Mouse (Mus musculus) inflammation-experienced regulatory T-cells, adult 6 months (primary cell): ENCODE results near the gene Gdf9. TPM values are rescaled to one million over a fixed set of nuclear protein-coding genes. Genes with fewer than 3 reads are reported as not detected.

Source experiments
- ATAC-seq: one replicate; pipeline ENCODE4 v1.8.0; 2017
- polyA plus RNA-seq, 3 experiments: library from polyadenylated mRNA; unstranded; fragments of 100-300 nt; shearing (Covaris generic); gene quantifications; one replicate each; pipeline ENCODE4 v1.2.1; 2017

The Gdf9 gene
- polyA plus RNA-seq, 3 experiments from 2014 or later: not detected

DNA sequence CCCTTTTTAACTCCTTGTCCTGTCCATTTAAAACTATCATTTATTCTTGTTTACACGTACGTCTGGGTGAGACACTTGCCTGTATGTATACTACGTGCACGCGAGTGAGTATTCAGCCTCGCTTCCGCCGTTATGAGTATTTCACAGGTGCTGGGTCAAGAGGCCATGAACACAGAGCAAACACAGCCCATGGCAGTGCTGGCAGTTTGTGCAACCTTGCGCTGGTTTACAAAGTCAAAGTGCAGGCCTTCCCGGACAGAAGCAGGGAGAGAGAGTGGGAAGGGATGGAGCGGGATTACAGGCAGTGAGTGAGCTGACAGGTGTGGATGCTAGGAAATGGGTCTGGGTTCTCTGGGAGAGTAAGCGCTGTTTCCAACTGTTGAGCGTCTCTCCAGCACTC, 15.4 kb downstream of the Gdf9 start:
- ATAC-seq: no peak

DNA sequence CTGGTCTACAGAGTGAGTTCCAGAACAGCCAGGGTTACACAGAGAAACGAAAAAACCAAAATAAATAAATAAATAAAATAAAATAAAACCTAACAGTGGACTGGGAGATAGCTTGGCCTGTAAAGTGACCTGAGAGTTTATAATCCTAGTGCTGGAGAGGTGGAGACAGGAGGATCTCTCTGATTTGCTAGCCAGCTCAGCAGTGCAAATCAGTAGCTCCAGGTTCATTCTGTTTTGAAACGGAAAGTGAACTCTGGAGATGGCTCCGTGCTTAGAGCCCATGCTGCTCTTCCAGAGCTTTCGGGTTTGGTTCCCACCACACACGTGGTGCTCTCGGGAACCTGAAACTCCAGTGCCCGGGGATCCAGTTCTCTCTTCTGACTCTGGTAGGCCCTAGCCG, 17.2 kb downstream of the Gdf9 start:
- no peak for ATAC-seq

DNA sequence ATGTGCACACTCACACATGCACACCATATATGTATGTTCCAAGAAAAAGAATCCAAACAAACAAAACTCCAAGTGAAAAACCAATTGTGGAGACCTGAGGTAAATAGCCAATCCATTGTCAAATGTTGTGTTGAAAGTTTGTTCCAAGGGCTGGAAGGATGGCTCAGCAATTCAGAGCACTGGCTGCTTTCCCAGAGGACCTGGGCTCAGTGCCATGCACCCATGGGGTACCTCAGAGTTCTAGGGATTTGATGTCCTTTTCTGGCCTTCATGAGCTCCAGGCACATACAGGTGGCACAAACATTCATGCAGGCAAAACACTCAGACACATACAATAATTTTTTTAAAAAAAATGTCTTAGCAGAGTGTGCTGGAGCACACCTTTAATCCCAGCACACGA, 17.7 kb downstream of the Gdf9 start:
- no peak for ATAC-seq

DNA sequence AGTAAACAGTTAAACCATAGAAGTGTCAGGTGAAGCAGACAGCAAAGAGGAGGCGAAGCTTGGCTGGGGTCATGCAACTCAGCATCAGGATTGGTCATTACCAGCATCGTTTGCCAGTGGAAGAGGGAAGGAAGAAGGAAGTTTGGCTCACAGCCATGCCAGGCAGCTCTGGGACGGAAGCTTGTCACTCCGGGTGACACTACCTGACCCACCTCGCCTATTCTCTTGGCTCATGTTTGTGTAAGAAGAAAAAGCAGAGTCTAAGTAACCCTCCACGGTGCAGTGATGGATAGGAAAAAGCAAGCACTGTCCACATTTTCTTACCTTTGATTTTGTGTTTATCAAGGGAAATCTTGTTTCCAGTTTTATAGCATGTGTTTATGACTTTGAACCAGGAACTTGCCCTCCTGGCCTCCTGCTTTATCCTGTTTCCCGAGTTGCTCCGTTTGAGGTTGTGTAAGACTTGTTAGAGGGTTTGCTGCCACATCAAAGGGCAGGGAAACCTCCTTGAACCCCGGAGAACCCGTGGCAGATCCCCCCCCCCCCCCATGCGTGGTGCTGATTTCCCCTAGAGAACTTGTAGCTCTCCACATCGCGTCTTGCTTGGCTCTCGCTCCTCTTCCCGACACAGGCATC, 19.4 kb downstream of the Gdf9 start:
- no peak for ATAC-seq

DNA sequence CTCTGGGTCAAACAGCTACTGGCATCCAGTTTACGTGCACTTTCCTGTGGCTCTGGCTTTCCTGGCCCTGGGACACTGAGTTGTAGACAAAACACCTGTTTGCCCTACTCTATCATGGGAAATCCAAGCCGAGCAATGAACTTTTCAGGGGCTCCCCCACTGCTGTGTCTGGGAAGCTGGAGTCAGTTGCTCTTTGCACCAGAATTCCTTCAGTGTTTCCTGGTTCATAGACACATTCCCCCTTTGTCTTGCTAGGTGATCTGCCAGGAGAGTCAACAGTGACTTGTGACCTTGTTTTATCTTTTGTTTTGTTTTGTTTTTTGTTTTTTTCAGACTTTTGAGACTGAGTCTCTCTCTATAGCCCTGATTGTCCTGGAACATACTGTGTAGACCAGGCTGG, 20.5 kb downstream of the Gdf9 start:
- no peak for ATAC-seq

DNA sequence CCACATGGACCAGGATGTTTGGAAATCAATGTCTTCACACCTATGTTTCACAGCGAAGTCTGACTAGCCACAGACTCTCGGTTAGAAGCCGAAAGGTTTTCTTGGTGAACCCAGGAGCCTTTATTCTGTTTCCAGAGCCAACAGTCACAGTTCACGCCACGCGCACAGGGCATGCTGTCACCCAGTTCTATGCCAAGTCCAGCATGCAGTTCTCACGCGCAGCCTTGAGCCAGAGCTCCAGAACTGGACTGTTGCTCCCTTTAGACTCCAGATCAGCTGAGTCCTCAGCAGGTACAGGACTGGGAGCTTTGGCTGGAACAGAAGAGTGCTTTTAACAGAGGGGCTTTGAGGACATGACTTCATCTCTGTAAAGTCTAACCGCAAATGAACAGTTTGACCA, 21.6 kb downstream of the Gdf9 start:
- no peak for ATAC-seq

DNA sequence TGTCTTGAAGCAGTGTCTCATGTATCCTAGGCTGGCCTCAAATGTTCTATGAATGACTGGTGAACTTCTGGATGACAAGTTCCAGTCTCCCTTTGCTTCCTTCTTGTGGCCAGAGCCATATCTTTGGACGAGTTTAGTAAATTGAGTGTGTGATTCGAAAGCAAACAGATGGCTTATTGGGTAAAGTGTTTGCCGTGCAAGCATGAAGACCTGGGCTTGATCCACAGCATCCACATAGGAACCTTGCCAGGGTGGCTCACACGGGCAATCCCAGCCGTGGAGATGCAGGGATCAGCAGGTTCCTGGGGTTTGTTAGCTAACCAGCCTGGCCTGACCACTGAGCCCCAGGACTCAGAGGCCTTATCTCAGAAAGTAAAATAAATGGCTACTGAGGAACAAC, 22.2 kb downstream of the Gdf9 start:
- ATAC-seq: no peak

DNA sequence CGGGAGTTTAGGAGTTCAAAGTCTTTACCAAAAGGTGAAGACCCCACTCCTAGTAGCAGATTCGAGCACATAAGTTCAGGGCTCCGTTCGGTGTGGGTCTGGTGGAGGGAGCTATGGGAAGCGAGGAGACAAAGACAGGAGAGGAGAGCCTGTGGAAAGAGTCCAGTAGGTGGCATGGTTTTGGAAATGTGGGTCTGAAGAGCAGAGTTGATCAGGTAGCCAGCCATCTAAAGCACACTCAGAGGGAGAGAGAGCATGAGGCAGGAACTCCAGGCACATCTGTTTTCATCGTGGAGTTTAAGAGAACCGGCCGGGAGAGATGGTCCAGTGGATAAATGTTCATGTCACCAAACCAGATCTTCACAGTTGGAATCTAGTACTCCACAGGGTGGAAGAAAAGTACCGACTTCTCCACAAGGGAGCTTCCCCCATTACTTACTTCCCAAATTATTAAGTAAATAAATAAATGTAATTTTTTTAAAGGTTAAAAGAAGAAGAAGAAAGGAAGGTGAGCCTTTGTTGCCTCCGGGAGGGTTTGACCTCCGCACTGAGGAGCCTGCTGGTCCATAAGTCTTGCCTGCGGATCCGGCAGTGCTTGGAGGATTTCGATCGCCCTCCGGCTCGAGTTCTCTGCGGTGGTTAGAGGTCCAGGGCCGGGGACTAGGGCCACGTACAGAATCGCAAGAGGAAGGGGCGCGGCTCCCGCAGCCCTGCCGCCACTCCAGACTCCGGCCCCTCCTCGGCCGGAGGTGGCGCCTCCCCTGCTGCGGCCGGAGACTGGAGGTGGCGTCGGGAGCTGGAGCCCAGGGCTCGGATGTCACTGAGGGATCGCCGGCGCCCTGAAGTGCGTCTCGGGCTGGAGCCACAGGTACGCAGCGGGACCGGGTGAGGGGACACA, 25.9 kb downstream of the Gdf9 start, which contains the start of the genes Gm10447 and Shroom1:
Gm10447 (minus strand) TSS at position 637 of the 898 bp plus-strand sequence.
Shroom1 (plus strand) TSS at position 732 of the 898 bp plus-strand sequence.
- no peak for ATAC-seq

DNA sequence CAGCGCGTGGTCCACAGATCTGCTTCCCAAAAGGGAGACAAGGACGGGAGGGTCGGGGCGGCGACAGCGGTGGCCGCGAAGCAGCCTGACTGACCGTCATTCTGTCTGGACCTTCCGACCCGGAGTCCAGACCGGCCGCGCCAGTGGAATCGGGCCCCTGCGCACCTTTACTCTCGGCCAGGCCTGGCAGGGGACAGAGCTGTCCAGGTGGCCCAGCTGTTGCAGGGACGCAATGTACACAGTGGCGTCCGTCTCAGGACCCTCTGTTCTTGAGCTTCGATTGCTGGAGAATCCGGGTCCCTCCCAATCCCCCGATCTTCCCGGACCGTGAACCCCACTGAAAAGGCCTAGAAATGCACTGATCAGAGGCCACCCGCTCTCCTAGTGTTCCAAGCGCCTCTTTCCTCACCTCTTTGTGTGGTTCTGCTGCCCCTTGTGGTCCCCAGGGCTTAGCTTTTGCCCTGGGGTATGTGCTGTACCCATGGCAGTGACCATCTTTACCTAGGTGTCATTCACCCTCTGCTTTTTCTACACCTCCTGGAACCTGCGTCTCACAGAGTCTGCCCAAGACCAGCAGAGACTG, 26.6 kb downstream of the Gdf9 start:
- no peak for ATAC-seq

DNA sequence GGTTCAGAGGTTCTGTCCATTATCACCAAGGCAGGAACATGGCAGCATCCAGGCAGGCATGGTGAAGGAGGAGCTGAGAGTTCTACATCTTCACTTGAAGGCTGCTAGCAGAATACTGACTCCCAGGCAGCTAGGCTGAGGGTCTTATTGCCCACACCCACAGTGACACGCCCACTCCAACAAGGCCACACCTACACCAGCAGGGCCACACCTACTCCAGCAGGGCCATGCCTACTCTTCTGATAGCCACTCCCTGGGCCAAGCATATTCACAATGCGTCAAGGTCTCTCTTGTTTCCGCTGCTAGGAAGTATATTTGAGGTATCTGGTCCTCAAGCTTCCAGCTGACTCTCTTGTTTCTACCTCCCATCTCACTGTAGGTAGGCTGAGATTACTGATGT, 28.2 kb downstream of the Gdf9 start:
- no peak for ATAC-seq

DNA sequence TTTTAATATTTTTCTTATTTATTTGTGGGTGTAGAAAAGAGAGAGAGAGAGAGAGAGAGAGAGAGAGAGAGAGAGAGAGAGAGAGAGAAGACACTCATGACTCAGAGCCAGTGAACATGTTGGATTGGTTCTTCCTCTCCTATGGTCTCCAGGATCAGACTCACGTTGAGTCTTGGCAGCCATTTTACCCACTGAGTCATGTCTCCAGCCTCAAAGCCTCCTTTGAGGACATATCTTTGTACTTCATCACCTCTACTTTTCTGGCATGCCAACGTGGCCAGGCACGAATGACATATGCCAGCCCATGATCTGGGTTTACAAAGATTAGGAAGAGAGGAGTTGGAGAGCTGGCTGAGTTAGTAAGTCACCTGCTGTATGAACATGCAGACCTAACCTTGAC, 29.4 kb downstream of the Gdf9 start:
- no peak for ATAC-seq

DNA sequence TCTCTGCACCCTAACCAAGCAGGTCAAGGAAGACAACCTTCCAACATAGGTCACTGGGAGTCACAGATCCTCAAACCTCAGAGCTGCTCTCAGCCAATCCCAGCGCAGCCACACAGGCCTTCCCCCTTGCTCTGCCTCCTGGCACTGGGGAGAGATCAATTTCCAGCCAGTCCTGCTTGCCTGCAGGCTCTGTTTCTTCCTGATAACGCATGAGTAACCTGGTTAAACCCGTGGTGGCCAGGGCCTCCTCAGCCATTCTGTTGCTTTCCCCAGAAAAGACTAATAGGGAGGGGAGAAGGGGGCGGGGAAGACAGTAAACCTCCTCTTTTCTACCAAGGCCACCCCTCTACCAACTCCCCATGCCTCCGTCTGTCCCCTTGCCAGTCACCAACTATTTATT, 30.9 kb downstream of the Gdf9 start:
- ATAC-seq: no peak

DNA sequence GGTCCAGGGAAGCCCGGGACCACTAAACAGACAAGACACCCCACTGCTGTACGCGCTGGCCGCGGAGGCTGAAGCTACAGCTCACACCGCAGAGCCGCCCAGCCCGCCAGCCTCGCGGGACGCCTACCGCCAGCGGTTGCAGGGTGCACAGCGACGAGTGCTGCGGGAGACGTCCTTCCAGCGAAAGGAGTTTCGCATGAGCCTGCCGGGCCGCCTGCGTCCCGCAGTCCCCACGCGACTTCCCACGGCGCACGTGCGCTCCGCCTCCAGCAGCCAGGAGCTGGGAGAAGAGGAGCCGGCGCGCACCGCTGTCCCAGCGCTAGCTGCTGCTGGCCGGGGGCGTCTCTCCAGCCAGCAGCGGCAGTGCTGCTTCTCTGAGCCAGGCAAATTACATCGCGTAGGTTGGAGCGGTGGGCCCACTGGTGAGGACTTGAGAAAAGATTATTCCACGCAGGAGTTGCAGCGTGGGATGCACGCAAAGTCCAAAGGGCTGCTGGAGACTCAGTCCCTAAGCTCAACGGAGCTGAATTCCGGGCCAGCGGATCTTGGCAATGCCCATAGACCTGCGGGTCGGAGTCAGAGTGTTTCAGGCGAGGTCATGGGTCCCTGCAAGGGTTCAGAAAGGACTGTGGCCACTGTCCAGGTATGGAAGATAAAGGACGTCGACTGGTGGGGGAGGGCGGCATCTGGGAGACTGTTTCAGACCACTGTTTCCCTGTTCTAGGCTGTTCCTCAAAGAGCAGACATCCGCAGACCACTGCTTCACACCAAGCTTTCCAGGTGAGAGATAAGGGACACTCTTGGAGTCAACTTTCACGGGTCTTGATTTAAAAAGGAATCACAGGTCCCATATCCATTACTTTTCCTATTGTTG, 33.0 kb downstream of the Gdf9 start:
- ATAC-seq: no peak

DNA sequence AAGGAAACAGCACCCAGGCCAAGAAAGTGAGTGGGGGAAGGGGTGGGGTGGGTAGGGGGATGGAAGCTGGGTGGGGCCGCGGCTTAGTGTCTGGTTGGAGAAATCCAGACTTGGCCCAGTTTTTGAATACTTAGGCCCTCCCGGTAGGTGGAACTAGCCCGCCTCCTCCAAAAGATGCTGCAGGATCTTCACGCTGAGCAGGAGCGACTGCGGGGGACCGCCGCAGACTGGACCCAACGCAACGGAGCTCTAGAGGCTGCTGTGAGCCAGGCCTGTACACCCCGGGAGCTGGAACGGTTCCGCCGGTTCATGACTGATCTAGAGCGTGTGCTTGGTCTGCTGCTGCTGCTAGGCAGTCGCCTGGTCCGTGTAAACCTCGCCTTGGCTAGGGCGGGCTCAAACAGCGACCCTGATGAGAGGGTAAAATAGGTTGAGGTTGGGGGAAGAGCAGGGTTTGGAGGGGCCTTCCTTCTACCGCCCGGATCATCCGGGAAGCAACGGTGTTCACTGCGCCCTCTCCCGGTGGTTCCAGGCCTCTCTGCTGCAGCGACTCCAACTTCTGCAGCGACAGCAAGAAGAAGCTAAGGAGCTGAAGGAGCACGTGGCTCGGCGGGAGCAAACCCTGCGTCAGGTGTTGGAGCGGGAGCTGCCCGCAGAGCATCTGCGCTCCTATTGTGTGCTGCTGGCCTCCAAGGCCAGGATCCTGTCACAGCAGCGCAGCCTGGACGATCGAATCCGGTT, 35.6 kb downstream of the Gdf9 start:
- no peak for ATAC-seq

DNA sequence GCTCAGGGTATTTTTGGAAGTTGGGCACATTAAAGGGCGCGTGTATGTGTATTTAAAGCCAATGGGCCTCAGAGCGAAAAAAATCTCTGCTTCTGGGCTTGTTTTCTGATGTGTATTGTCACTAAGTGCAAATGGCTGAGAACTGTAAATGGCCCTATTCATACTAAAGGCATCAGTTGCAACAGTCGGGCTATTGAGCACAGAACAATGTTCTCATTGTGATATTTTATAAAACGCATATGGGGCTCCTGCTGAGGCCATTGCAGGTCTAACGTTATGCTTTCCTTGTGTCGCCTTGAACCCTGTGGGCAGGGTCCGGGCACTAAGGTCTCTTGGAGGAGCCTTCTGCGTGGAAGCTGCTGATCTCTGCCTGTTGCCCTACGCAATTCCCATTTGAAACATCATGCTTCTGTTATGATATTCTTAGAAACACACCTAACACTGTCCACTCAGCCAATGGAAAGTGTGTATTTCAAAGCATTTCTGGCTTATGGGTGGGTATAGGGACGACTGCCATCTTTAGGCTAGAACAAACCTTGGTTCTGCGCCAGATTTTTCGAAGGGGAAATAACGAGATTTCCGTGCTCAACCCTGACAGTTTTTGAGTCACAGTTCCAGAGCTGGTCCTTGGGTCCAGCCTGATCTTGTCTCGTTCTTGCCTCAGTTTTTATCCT, 38.6 kb downstream of the Gdf9 start:
- ATAC-seq: peak; percentile 21

DNA sequence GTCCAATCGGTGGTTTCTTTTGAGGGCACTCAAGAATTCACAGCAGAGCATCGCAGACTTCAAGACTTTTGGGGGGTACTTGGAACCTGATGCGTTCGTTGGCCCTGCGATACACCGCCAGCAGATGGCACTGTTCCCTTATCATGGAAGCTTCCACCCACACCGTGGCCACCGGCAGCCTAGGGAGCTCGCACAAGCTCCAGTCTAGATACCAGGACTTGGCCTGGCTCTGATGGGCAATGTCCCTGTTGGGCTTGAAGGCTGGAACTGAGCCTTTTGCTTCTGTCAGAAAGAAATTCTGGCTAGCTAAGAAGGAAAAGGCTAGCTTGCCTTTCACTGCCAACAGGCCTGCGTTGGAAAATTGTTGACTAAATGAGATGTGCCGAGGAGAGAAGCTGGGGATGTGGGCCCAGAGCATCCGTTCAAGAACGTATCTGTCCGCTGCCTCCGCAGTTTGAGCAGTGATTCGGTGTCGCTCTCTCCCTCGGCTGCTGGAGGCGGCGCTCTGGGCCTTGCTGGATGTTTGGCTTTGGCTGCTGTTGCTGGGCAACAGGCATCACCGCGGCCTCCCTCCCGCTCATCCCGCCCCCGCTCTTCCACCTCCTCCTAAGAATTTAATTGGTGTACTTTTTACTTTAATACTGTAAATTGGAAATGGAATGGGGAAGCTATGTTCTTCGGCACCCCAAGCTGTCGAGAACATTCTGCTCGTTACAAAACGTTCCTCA, 39.3 kb downstream of the Gdf9 start, which contains the start of gene Gm9837:
Gm9837 (minus strand) TSS at position 512 of the 728 bp plus-strand sequence.
- ATAC-seq: peak; percentile 86

DNA sequence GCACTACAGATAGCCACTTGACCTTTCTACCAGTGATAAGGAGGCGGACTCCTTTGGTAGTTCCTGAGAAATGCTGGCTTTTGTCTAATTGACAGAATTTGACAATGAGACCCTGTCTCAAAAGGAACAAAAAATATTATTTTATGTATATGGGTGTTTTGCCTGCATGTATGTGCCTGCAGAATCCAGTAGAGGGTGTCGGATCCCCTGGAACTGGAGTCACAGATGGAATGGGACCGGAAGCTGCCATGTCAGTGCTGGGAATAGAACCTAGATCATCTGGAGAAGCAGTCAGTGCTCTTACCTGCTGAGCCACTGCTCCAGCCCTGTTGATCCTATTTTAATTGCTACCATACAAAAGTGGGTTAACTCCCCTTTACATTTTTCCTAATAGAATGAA, 41.9 kb downstream of the Gdf9 start:
- no peak for ATAC-seq

DNA sequence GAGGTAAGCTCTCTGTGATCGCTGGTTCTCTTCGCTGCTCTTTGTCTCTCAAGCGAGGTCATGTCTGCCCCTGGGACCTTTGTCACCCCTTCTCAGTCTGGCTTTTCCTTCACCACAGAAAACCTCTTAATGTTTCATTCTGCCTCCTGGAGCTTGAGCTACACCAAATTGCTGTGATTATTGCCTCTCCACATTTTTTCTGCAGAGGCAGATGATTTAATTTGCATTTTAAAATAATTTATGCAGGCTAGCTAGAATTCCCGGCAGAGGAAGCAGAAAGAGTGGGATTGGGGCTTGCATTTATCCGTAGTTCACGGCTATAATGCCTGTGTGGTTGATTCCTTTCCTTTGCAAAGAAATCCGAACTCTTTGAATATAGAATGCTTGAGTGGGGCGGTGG, 44.8 kb downstream of the Gdf9 start:
- ATAC-seq: no peak

DNA sequence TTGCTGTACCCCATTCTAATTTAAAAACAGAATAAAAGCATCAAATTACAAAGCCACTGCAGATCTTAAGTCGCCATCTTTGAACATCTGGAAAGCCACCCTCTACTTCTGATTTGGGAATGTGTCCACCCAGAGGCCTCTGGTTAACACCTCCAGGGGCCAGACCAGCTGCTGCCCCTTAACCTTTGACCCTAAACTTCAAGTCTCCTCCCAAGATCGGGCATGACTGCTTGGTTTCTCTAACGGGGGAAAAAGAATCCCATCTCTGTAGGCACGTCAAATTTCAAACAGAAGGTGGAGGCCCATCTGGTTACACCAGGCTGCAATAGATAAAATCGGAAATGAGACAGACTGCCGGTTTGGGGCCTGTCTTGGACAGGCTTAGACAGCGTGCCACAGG, 47.0 kb downstream of the Gdf9 start:
- ATAC-seq: no peak

DNA sequence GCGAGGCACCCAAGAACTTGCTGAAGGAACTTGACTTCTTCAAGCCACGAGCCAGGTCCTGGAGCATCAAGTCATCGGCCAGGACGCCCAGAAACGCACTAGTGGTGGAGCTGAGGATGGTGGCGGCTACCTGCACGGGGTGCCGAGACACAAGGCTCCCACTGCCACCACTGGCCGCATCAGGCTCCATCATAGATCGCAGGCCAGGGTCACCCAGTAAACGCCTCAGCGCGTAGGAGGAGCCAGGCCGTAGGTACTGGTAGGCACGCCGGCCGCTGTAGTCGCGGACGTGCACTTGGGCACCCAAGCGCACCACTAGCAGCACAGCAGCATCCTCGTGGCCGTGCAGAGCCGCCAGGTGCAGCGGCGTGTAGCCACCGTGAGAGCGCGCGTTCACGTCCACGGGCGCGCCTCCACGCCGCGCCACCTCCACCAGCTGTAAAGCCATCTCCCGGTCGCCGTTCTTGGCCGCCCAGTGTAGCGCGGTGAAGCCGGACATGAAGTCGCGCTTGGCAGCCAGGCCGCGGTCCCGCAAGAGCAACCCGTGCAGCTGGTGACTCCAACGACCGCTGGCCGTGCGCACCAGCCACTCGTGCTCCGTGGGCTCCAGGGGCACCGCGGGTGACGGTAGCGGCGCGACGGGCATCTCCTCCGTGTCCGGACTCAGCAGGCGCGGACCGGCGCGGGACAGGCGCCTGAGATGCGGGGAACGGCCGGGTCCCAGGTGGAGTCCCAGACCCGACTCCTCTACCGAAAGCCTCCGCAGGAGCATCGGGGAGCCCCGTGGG, 47.8 kb downstream of the Gdf9 start:
- ATAC-seq: no peak
